Mouse (Mus musculus) liver, embryonic 11.5 days (tissue): ENCODE measurements around the gene Fn1. TPM values are rescaled to one million over a fixed set of nuclear protein-coding genes. Genes with fewer than 3 reads are reported as not detected.

Source experiments
- ATAC-seq: fragments of 200-750 bp; cut with Nextera tagmentation; replicated peaks from 2 replicates; pipeline ENCODE4 v1.8.0; 2017; ENCODE audit warnings: moderate number of reproducible peaks, mild to moderate bottlenecking, moderate TSS enrichment, moderate library complexity; ENCODE audit not compliant: low FRiP score
- DNase-seq: peaks from one replicate; pipeline ENCODE4 v3.0.0-alpha.2; 2017; ENCODE audit warnings: low spot score
- H3K27ac ChIP-seq: fragments of 300-500 bp; sonication (generic); 2 replicates; pipeline ENCODE4 v1.5.1; 2014; ENCODE audit warnings: mild to moderate bottlenecking, low read depth, low read length, control low read depth
- H3K27me3 ChIP-seq: fragments of 300-500 bp; sonication (generic); replicated peaks from 2 replicates; pipeline ENCODE4 v1.6.1; 2014; ENCODE audit warnings: low read length, mixed read lengths; ENCODE audit not compliant: control insufficient read depth, insufficient read depth
- H3K36me3 ChIP-seq: fragments of 300-500 bp; sonication (generic); 2 replicates; pipeline ENCODE4 v1.6.1; 2014; ENCODE audit warnings: mild to moderate bottlenecking, low read length, moderate library complexity, mixed read lengths; ENCODE audit not compliant: control insufficient read depth, insufficient read depth
- H3K4me1 ChIP-seq: fragments of 300-500 bp; sonication (generic); replicated peaks from 2 replicates; pipeline ENCODE4 v1.6.1; 2014; ENCODE audit warnings: low read length, mixed read lengths; ENCODE audit not compliant: control insufficient read depth, insufficient read depth
- H3K4me2 ChIP-seq: fragments of 300-500 bp; sonication (generic); 2 replicates; pipeline ENCODE4 v1.6.1; 2014; ENCODE audit warnings: mild to moderate bottlenecking, control low read depth, moderate library complexity
- H3K4me3 ChIP-seq: fragments of 300-500 bp; sonication (generic); 2 replicates; pipeline ENCODE4 v1.5.1; 2014; ENCODE audit warnings: low read depth, low read length, control low read depth
- H3K9ac ChIP-seq: fragments of 300-500 bp; sonication (generic); 2 replicates; pipeline ENCODE4 v1.6.1; 2014; ENCODE audit warnings: low read depth, low read length, control low read depth
- H3K9me3 ChIP-seq: fragments of 300-500 bp; sonication (generic); 2 replicates; pipeline ENCODE4 v1.6.1; 2016; ENCODE audit warnings: low read length, inconsistent platforms, mixed read lengths; ENCODE audit not compliant: control insufficient read depth
- WGBS: fragments of 180-500 bp; shearing (Covaris S2); extraction: QIAGEN DNeasy Blood & Tissue Kit; methylation state at CpG from one replicate; pipeline ENCODE4 v1.1.7; 2014; 5-methylcytosine and 5-hydroxymethylcytosine counted together
- polyA plus RNA-seq: library from polyadenylated mRNA; unstranded; fragments of >200 nt; fragmentation: Nextera tagmentation; extraction: Ambion mirVana; gene quantifications from 2 replicates; pipeline ENCODE4 v1.2.1, GENCODE M21; 2014

Fn1 gene
- polyA plus RNA-seq, 1 experiment from 2014 or later, result 175 TPM

GRCm38 (mm10) chr1:71556688-71557612 lies 96.0 kb downstream of the Fn1 start, which contains the start of gene Atic:
Gene Atic (plus strand): TSS chr1:71557150.
- Histone ChIP-seq H3K4me1 (peaks cover 13% of the 10 kb centered on the region), H3K9ac (peak within 1 kb of the TSS; percentile 91), H3K27ac (peak within 1 kb of the TSS; percentile 79), H3K4me2 (peak within 1 kb of the TSS; percentile 87), H3K4me3 (peak within 1 kb of the TSS; percentile 79), H3K36me3 (peaks cover 22% of the 10 kb centered on the region), H3K9me3 (no peaks in the 10 kb centered on the region), H3K27me3 (no peaks in the 10 kb centered on the region)
- under 1% methylated on average over 53 of the region's 55 CpGs for WGBS
- DNase-seq (peak; percentile 94), ATAC-seq (peak; percentile 100)

GRCm38 (mm10) chr1:71550626-71551195 lies 102.3 kb downstream of the Fn1 start:
- Histone ChIP-seq H3K4me3 (no peak overlapping the region), H3K9me3 (no peaks in the 10 kb centered on the region), H3K4me1 (no peaks in the 10 kb centered on the region), H3K9ac (no peak overlapping the region), H3K27me3 (no peaks in the 10 kb centered on the region), H3K36me3 (no peaks in the 10 kb centered on the region), H3K27ac (no peak overlapping the region), H3K4me2 (no peak overlapping the region)
- DNase-seq, result no peak
- ATAC-seq, result no peak
- 81% methylated on average over 10 of the region's 10 CpGs for WGBS

- H3K9me3 ChIP-seq, result no peaks in the 10 kb centered on the region
- no peak overlapping the region for H3K9ac ChIP-seq
- H3K36me3 ChIP-seq, result no peaks in the 10 kb centered on the region
- no peak for DNase-seq
- H3K27me3 ChIP-seq, result no peaks in the 10 kb centered on the region
- ATAC-seq, result no peak
- WGBS, result 94% methylated on average over 3 of the region's 3 CpGs
- no peak overlapping the region for H3K4me3 ChIP-seq
- no peak overlapping the region for H3K4me2 ChIP-seq
- no peaks in the 10 kb centered on the region for H3K4me1 ChIP-seq
- H3K27ac ChIP-seq, result no peak overlapping the region
These were observed 112.6 kb downstream of the Fn1 start for GRCm38 (mm10) chr1:71540437-71540836.

GRCm38 (mm10) chr1:71539641-71540040 lies 113.4 kb downstream of the Fn1 start:
- H3K4me2 ChIP-seq, result no peak overlapping the region
- ATAC-seq, result no peak
- H3K9me3 ChIP-seq, result no peaks in the 10 kb centered on the region
- 79% methylated on average over 4 of the region's 4 CpGs for WGBS
- H3K27me3 ChIP-seq, result no peaks in the 10 kb centered on the region
- H3K36me3 ChIP-seq, result no peaks in the 10 kb centered on the region
- no peak overlapping the region for H3K9ac ChIP-seq
- no peak overlapping the region for H3K27ac ChIP-seq
- H3K4me1 ChIP-seq, result no peaks in the 10 kb centered on the region
- DNase-seq, result no peak
- H3K4me3 ChIP-seq, result no peak overlapping the region

Other genes with a start within 250 kb of the Fn1 start
- not detected in 2 replicates for gene Abca12, start 238.3 kb downstream of the Fn1 start, polyA plus RNA-seq
- gene Atic, start 96.0 kb downstream of the Fn1 start, polyA plus RNA-seq, result 52.8 and 68.8 TPM in 2 replicates